Mouse (Mus musculus): ENCODE data around the gene 1700109H08Rik. TPM values are rescaled to one million over a fixed set of nuclear protein-coding genes. Genes with fewer than 3 reads are reported as not detected.
"Not testable (repeated sequence)": the region's sequence is repeated elsewhere in the genome, so short reads cannot be mapped to it uniquely, and the experiment has no call there.

The 1700109H08Rik gene
- 6.4 and 7.0 TPM in 2 replicates for polyA plus RNA-seq (2012; ENCODE audit: insufficient read depth, insufficient read length, missing spikeins)

GRCm38 (mm10) chr5:3571266-3571665 lies at the start of gene 1700109H08Rik:
Gene 1700109H08Rik, plus strand, starts transcription at chr5:3571566.
- H3K27ac ChIP-seq (ENCODE audit: insufficient read depth, low read depth, low read length) = no peak within 1 kb of the TSS
- H3K4me1 ChIP-seq (ENCODE audit: control insufficient read depth, insufficient read depth, low read length) = no peaks in the 10 kb centered on the region
- no peak within 1 kb of the TSS for H3K4me3 ChIP-seq (ENCODE audit: insufficient read depth, low read length)
- no peak for TF ChIP-seq CTCF (IDR thresholded peaks at IDR 0.05; ENCODE audit: low read depth, low read length)
- TF ChIP-seq POLR2A (IDR thresholded peaks at IDR 0.05; ENCODE audit: borderline replicate concordance, low read depth, low read length) = no peak

GRCm38 (mm10) chr5:3521741-3522140 lies 49.6 kb upstream of the 1700109H08Rik start:
- TF ChIP-seq CTCF (IDR thresholded peaks at IDR 0.05; ENCODE audit: low read depth, low read length) = no peak
- no peak for TF ChIP-seq POLR2A (IDR thresholded peaks at IDR 0.05; ENCODE audit: borderline replicate concordance, low read depth, low read length)
- Histone ChIP-seq H3K4me3 (ENCODE audit: insufficient read depth, low read length) (no peak overlapping the region), H3K27ac (ENCODE audit: insufficient read depth, low read depth, low read length) (no peak overlapping the region), H3K4me1 (ENCODE audit: control insufficient read depth, insufficient read depth, low read length) (no peaks in the 10 kb centered on the region)

GRCm38 (mm10) chr5:3522826-3523225 lies 48.5 kb upstream of the 1700109H08Rik start:
- no peaks in the 10 kb centered on the region for H3K4me1 ChIP-seq (ENCODE audit: control insufficient read depth, insufficient read depth, low read length)
- no peak overlapping the region for H3K4me3 ChIP-seq (ENCODE audit: insufficient read depth, low read length)
- H3K27ac ChIP-seq (ENCODE audit: insufficient read depth, low read depth, low read length) = no peak overlapping the region
- TF ChIP-seq CTCF (IDR thresholded peaks at IDR 0.05; ENCODE audit: low read depth, low read length) (no peak), POLR2A (IDR thresholded peaks at IDR 0.05; ENCODE audit: borderline replicate concordance, low read depth, low read length) (no peak)

- Histone ChIP-seq H3K27ac (ENCODE audit: insufficient read depth, low read depth, low read length) (no peak overlapping the region), H3K4me3 (ENCODE audit: insufficient read depth, low read length) (no peak overlapping the region), H3K4me1 (ENCODE audit: control insufficient read depth, insufficient read depth, low read length) (no peaks in the 10 kb centered on the region)
- TF ChIP-seq CTCF (IDR thresholded peaks at IDR 0.05; ENCODE audit: low read depth, low read length) (no peak), POLR2A (IDR thresholded peaks at IDR 0.05; ENCODE audit: borderline replicate concordance, low read depth, low read length) (no peak)
Observed at GRCm38 (mm10) chr5:3527041-3527691, 44.2 kb upstream of the 1700109H08Rik start.

- Histone ChIP-seq H3K4me1 (ENCODE audit: control insufficient read depth, insufficient read depth, low read length) (no peaks in the 10 kb centered on the region), H3K4me3 (ENCODE audit: insufficient read depth, low read length) (no peak overlapping the region), H3K27ac (ENCODE audit: insufficient read depth, low read depth, low read length) (no peak overlapping the region)
- TF ChIP-seq CTCF (IDR thresholded peaks at IDR 0.05; ENCODE audit: low read depth, low read length) (no peak), POLR2A (IDR thresholded peaks at IDR 0.05; ENCODE audit: borderline replicate concordance, low read depth, low read length) (no peak)
Observed at GRCm38 (mm10) chr5:3529585-3530189, 41.7 kb upstream of the 1700109H08Rik start.

- not testable (repeated sequence) for H3K27ac ChIP-seq (ENCODE audit: insufficient read depth, low read depth, low read length); H3K4me1 ChIP-seq (ENCODE audit: control insufficient read depth, insufficient read depth, low read length); H3K4me3 ChIP-seq (ENCODE audit: insufficient read depth, low read length)
Observed at GRCm38 (mm10) chr5:3532048-3532447, 39.3 kb upstream of the 1700109H08Rik start.

- H3K4me1 ChIP-seq (ENCODE audit: control insufficient read depth, insufficient read depth, low read length) = peaks cover 10% of the 10 kb centered on the region
- H3K4me3 ChIP-seq (ENCODE audit: insufficient read depth, low read length) = no peak overlapping the region
- H3K27ac ChIP-seq (ENCODE audit: insufficient read depth, low read depth, low read length) = no peak overlapping the region
- TF ChIP-seq CTCF (IDR thresholded peaks at IDR 0.05; ENCODE audit: low read depth, low read length) = no peak
- TF ChIP-seq POLR2A (IDR thresholded peaks at IDR 0.05; ENCODE audit: borderline replicate concordance, low read depth, low read length) = no peak
Observed at GRCm38 (mm10) chr5:3536592-3537212, 34.7 kb upstream of the 1700109H08Rik start.

- H3K4me1 ChIP-seq (ENCODE audit: control insufficient read depth, insufficient read depth, low read length) = peaks cover 10% of the 10 kb centered on the region
- TF ChIP-seq CTCF (IDR thresholded peaks at IDR 0.05; ENCODE audit: low read depth, low read length) (no peak), POLR2A (IDR thresholded peaks at IDR 0.05; ENCODE audit: borderline replicate concordance, low read depth, low read length) (no peak)
- H3K4me3 ChIP-seq (ENCODE audit: insufficient read depth, low read length) = no peak overlapping the region
- H3K27ac ChIP-seq (ENCODE audit: insufficient read depth, low read depth, low read length) = no peak overlapping the region
Observed at GRCm38 (mm10) chr5:3538505-3539472, 32.6 kb upstream of the 1700109H08Rik start.

- Histone ChIP-seq H3K4me1 (ENCODE audit: control insufficient read depth, insufficient read depth, low read length) (peaks cover 19% of the 10 kb centered on the region), H3K4me3 (ENCODE audit: insufficient read depth, low read length) (no peak overlapping the region), H3K27ac (ENCODE audit: insufficient read depth, low read depth, low read length) (no peak overlapping the region)
- no peak for TF ChIP-seq POLR2A (IDR thresholded peaks at IDR 0.05; ENCODE audit: borderline replicate concordance, low read depth, low read length)
- TF ChIP-seq CTCF (IDR thresholded peaks at IDR 0.05; ENCODE audit: low read depth, low read length) = no peak
Observed at GRCm38 (mm10) chr5:3541871-3542270, 29.5 kb upstream of the 1700109H08Rik start.

All from bone marrow macrophage, adult 2 months (primary cell).